In the genomic region with DNA sequence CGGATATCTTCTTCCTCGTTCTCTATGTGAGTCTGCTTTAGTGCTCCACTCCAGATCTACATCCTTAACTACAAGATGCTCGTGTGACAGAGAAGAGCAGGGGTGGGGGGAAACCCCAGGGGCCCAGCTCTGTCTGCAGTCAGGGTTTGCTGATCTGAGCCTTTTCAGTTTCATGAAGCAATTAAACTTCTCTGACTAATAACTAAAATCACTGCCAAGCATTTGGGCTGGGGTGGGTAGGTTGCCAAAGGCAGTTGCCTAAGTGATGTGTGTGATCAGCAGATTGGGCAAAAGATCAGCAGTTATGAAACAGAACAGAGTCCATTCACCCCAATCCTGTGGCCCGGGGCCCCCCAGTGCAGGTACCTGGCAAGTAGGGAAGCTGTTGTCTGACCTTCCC, we compare ENCODE assay signal across 9 mouse cellular contexts.
DNase-seq lines count a peak whose midpoint lies in the region.
"Had no signal": no experiment of that assay in that cellular context is flagged by ENCODE, and none has a peak within 500 bp of the region (broad histone marks: within the 10 kb centered on the region; RNA-seq: fewer than 3 reads in every experiment).

No protein-coding gene starts in this region.

- DNase-seq in heart, adult 8-10 months (ENCODE audit: low spot score): peak; percentile 8
- DNase-seq in heart, postnatal 4 days: no peak
- peak; percentile 63 for DNase-seq in 3134 (ENCODE audit: extremely low read depth, insufficient read length, low spot score)
- DNase-seq in adipocyte (ENCODE audit: low spot score): peak; percentile 82
- peak; percentile 58 for DNase-seq in gonadal fat pad, adult 2 months (ENCODE audit: low read depth)
- DNase-seq in spleen, adult 18-20 months: no peak
- DNase-seq in testis, postnatal 14 days (ENCODE audit: low spot score): no peak
- no peak for DNase-seq in right cerebral cortex, postnatal 4 days
- DNase-seq: forebrain, postnatal 0 days had no signal

Comparison
In these comparisons a context has a peak if more than half of its experiments do, and no peak if none do; other contexts are left out.
1. DNase-seq: peak in heart, adult 8-10 months (single experiment), 3134 (single experiment), adipocyte (single experiment) and gonadal fat pad, adult 2 months (single experiment); none in heart, postnatal 4 days (single experiment), spleen, adult 18-20 months (0 of 2), testis, postnatal 14 days (single experiment) and right cerebral cortex, postnatal 4 days (single experiment).